Mouse (Mus musculus): ENCODE measurements at regions not wholly inside any gene's neighbourhood (a gene's known extent, or its start where the extent isn't known, plus 50 kb on each side); places are given as distances from the start of the nearest gene placed in this dataset.

DNA sequence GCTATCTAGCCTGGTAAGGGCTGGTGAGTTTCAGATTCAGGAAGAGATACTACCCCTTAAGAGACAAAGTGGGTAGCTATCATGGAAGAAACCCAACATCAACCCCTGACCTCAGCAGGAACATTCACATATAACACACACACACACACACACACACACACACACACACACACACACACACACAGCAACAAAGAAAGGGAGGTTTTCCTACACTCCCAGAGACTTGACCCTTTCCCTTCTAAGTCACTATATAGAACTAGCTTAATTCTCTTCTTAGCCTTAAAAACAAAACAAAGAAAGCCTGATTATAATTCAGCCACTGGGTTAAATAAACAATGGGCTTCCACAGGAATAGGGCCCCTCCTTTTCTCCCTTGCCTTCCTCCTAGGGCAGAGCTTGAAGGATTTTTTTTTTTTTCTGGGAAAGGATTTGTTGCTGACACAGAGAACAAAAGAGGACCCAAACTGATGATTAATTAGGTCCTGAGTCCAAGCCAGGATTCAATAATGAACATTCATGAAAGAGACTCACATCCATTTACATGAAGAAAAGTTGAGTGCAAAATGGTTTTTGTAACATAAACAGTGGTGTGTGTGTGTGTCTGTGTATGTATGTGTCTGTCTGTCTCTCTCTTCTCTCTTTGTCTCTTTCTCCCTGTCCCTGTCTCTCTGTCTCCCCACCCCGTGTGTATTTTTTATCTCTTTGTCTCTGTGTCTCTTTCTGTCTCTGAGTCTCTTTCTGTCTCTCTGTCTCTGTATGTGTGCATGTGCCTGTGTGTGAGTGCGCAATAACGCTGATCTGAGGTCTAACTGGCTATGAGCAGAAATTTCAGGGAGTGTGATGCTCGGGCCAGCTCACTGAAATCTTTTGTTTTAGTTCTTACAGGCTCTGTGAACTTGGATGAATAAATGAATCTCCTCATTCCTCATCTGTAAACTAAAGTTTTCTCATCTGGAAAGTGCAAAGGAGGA is 108.3 kb upstream of the Spdl1 start:
- no peaks in the 10 kb centered on the region for H3K27me3 ChIP-seq (replicated peaks; ENCODE audit: control insufficient read depth, insufficient read depth, low read length)
- WGBS, result 68% methylated on average over 4 of the region's 4 CpGs
- 0 out of 2 replicates have a peak, but pooled peaks cover 3% of the 10 kb centered on the region for H3K4me1 ChIP-seq (replicated peaks; ENCODE audit: control insufficient read depth, insufficient read depth, low read length)
- H3K9me3 ChIP-seq (ENCODE audit: control insufficient read depth, low read length), result no peaks in the 10 kb centered on the region
- H3K9ac ChIP-seq (ENCODE audit: low read length), result no peak overlapping the region
- no peak for ATAC-seq (replicated peaks; ENCODE audit: low FRiP score, low TSS enrichment, low read depth)
- H3K4me2 ChIP-seq (ENCODE audit: low read length), result no peak overlapping the region
- H3K36me3 ChIP-seq (ENCODE audit: control insufficient read depth, insufficient read depth, low read length), result no peaks in the 10 kb centered on the region
- H3K27ac ChIP-seq (ENCODE audit: low read depth), result no peak overlapping the region
- no peak overlapping the region for H3K4me3 ChIP-seq (ENCODE audit: low read depth, low read length)
- DNase-seq (ENCODE audit: low spot score), result no peak

DNA sequence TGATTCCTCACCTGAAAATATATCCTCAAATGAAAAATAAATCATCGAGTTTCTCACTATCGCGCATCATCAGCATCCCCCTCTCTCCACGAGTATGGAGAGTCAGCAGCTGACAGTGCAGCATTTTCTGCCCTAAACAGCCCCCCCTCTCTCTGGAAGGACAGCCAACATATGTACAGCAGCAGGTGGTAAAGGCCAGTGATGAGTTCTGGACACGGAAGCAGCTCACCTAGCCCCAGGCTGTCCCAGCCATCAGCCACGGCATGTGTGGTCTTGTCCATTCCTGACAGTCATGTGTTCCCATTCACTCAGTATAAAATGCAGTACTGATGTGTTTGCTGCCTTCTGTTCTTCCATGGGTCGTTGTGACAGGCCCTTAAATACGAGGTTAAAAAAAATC is 106.7 kb upstream of the Spdl1 start:
- DNase-seq (ENCODE audit: low spot score) (no peak), ATAC-seq (replicated peaks; ENCODE audit: low FRiP score, low TSS enrichment, low read depth) (no peak)
- Histone ChIP-seq H3K9me3 (ENCODE audit: control insufficient read depth, low read length) (no peaks in the 10 kb centered on the region), H3K4me3 (ENCODE audit: low read depth, low read length) (no peak overlapping the region), H3K4me2 (ENCODE audit: low read length) (no peak overlapping the region), H3K4me1 (replicated peaks; ENCODE audit: control insufficient read depth, insufficient read depth, low read length) (0 out of 2 replicates have a peak, but pooled peaks cover 3% of the 10 kb centered on the region), H3K27ac (ENCODE audit: low read depth) (no peak overlapping the region), H3K9ac (ENCODE audit: low read length) (no peak overlapping the region), H3K36me3 (ENCODE audit: control insufficient read depth, insufficient read depth, low read length) (no peaks in the 10 kb centered on the region), H3K27me3 (replicated peaks; ENCODE audit: control insufficient read depth, insufficient read depth, low read length) (no peaks in the 10 kb centered on the region)
- 85% methylated on average over 8 of the region's 8 CpGs for WGBS

DNA sequence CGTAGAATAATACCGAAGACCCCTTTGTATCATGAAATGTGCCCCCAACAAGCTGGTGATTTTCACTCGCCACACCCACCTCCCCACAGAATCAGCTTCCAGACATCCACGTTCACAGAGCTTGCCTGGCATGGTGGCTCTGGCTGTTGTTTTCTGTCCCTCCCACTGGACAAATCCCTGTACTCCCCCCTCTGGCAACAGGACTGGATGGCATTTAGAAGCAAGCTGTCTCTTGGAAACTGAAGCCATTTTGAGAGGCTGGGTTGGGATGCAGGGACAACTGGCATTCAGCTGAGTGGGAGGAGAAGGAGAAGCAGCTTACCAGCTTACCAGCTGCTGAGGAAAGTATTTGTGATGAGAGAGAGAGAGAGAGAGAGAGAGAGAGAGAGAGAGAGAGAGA is 105.6 kb upstream of the Spdl1 start:
- no peaks in the 10 kb centered on the region for H3K27me3 ChIP-seq (replicated peaks; ENCODE audit: control insufficient read depth, insufficient read depth, low read length)
- H3K4me1 ChIP-seq (replicated peaks; ENCODE audit: control insufficient read depth, insufficient read depth, low read length), result 0 out of 2 replicates have a peak, but pooled peaks cover 3% of the 10 kb centered on the region
- ATAC-seq (replicated peaks; ENCODE audit: low FRiP score, low TSS enrichment, low read depth) (no peak), DNase-seq (ENCODE audit: low spot score) (no peak)
- H3K4me2 ChIP-seq (ENCODE audit: low read length), result no peak overlapping the region
- H3K27ac ChIP-seq (ENCODE audit: low read depth), result no peak overlapping the region
- H3K9ac ChIP-seq (ENCODE audit: low read length), result no peak overlapping the region
- 85% methylated on average over 4 of the region's 4 CpGs for whole genome bisulfite sequencing
- H3K9me3 ChIP-seq (ENCODE audit: control insufficient read depth, low read length), result no peaks in the 10 kb centered on the region
- H3K4me3 ChIP-seq (ENCODE audit: low read depth, low read length), result no peak overlapping the region
- no peaks in the 10 kb centered on the region for H3K36me3 ChIP-seq (ENCODE audit: control insufficient read depth, insufficient read depth, low read length)

DNA sequence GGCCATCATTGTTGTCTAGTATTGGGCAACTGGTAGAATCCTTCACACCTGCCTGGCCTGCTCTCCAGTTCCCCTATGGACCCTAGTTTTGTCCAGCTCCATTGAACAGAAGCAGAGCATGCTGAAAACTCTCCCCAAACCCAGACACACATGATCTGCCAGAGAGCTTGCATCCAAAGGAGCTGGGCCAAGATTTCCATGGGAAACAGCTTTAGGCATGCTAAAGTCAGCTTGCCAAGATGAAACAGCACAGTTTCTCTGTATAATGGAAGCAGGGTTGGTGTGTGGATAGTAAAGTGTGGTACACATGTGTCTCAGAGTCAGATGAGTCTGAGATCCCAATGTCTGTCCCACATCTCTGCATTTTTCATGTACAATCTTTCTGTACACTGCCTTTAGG is 98.8 kb upstream of the Spdl1 start:
- H3K4me1 ChIP-seq (replicated peaks; ENCODE audit: control insufficient read depth, insufficient read depth, low read length), result no peaks in the 10 kb centered on the region
- H3K27me3 ChIP-seq (replicated peaks; ENCODE audit: control insufficient read depth, insufficient read depth, low read length), result no peaks in the 10 kb centered on the region
- no peaks in the 10 kb centered on the region for H3K9me3 ChIP-seq (ENCODE audit: control insufficient read depth, low read length)
- H3K27ac ChIP-seq (ENCODE audit: low read depth), result no peak overlapping the region
- H3K4me3 ChIP-seq (ENCODE audit: low read depth, low read length), result no peak overlapping the region
- H3K36me3 ChIP-seq (ENCODE audit: control insufficient read depth, insufficient read depth, low read length), result no peaks in the 10 kb centered on the region
- no peak for DNase-seq (ENCODE audit: low spot score)
- H3K9ac ChIP-seq (ENCODE audit: low read length), result no peak overlapping the region
- H3K4me2 ChIP-seq (ENCODE audit: low read length), result no peak overlapping the region
- no peak for ATAC-seq (replicated peaks; ENCODE audit: low FRiP score, low TSS enrichment, low read depth)

DNA sequence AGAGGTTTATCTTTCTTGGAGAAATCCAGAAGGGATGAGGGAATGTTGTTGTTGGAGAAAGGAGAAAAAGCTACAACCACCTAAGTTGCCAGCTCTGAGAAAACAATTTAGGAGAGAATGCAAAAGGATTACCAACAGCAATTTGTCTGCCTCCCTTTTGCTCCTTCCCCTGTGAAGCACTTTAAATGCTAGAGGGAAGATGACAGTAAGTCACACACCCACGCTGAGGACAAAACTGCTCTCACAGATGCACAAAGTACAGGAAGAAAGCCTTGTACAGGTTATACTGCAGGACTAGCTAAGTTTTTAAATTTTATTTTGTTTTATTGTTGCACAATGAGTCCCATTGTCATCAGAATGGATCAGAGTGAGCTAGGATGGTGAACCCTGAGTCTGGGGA is 83.7 kb upstream of the Spdl1 start:
- no peaks in the 10 kb centered on the region for H3K36me3 ChIP-seq (ENCODE audit: control insufficient read depth, insufficient read depth, low read length)
- no peak overlapping the region for H3K4me2 ChIP-seq (ENCODE audit: low read length)
- H3K27me3 ChIP-seq (replicated peaks; ENCODE audit: control insufficient read depth, insufficient read depth, low read length), result 0 out of 2 replicates have a peak, but pooled peaks cover 4% of the 10 kb centered on the region
- no peak overlapping the region for H3K27ac ChIP-seq (ENCODE audit: low read depth)
- WGBS, result 65% methylated on average over 1 of the region's 1 CpGs
- DNase-seq (ENCODE audit: low spot score), result no peak
- H3K4me1 ChIP-seq (replicated peaks; ENCODE audit: control insufficient read depth, insufficient read depth, low read length), result no peaks in the 10 kb centered on the region
- no peak overlapping the region for H3K4me3 ChIP-seq (ENCODE audit: low read depth, low read length)
- no peak for ATAC-seq (replicated peaks; ENCODE audit: low FRiP score, low TSS enrichment, low read depth)
- no peaks in the 10 kb centered on the region for H3K9me3 ChIP-seq (ENCODE audit: control insufficient read depth, low read length)
- H3K9ac ChIP-seq (ENCODE audit: low read length), result no peak overlapping the region

DNA sequence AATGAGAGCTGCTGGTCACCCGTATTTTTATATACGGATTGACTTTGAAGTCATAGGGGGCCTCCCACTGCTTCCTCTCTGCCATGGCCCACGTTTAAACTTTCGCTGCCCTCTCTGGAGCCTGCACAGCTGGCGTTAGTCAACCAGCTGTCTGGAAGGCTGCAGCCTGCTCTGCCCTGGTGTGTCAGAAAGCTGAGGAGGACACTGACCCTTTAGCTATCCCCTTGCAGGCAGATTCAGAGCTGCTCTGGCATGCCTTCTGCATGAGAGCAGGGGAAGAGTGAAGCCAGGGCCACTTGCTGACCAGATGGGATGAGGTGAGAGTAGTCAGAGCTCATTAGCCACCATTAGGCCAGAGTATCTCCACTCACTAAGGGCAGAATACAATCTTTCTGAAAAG is 76.4 kb upstream of the Spdl1 start:
- ATAC-seq (replicated peaks; ENCODE audit: low FRiP score, low TSS enrichment, low read depth) (no peak), DNase-seq (ENCODE audit: low spot score) (no peak)
- Histone ChIP-seq H3K27me3 (replicated peaks; ENCODE audit: control insufficient read depth, insufficient read depth, low read length) (no peaks in the 10 kb centered on the region), H3K4me2 (ENCODE audit: low read length) (no peak overlapping the region), H3K36me3 (ENCODE audit: control insufficient read depth, insufficient read depth, low read length) (no peaks in the 10 kb centered on the region), H3K4me1 (replicated peaks; ENCODE audit: control insufficient read depth, insufficient read depth, low read length) (peaks cover 7% of the 10 kb centered on the region; the same call in 1 of the 2 replicates), H3K27ac (ENCODE audit: low read depth) (no peak overlapping the region), H3K9ac (ENCODE audit: low read length) (no peak overlapping the region), H3K9me3 (ENCODE audit: control insufficient read depth, low read length) (no peaks in the 10 kb centered on the region), H3K4me3 (ENCODE audit: low read depth, low read length) (no peak overlapping the region)
- 22% methylated on average over 5 of the region's 5 CpGs for WGBS

DNA sequence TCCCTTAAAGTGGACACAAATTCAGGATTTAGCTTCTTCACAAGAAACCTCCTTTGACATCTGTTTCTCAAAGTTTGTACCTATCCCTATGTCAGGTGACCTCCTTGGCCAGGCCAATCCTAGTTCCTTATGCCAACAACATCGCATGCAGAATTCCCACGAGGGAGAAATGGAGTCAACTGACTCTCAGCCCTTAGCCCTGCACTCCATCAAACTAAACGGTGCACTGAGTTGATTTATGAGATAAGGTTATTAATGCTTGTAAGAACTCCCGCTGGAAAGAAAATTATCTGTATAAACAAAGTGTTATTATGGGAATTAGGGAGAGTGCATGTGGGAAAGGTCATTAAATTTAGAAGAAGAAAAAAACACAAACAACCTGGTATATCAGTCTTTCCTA is 70.8 kb upstream of the Spdl1 start:
- Histone ChIP-seq H3K9me3 (ENCODE audit: control insufficient read depth, low read length) (no peaks in the 10 kb centered on the region), H3K27ac (ENCODE audit: low read depth) (no peak overlapping the region), H3K4me1 (replicated peaks; ENCODE audit: control insufficient read depth, insufficient read depth, low read length) (no peaks in the 10 kb centered on the region), H3K27me3 (replicated peaks; ENCODE audit: control insufficient read depth, insufficient read depth, low read length) (no peaks in the 10 kb centered on the region), H3K4me3 (ENCODE audit: low read depth, low read length) (no peak overlapping the region), H3K9ac (ENCODE audit: low read length) (no peak overlapping the region), H3K36me3 (ENCODE audit: control insufficient read depth, insufficient read depth, low read length) (no peaks in the 10 kb centered on the region), H3K4me2 (ENCODE audit: low read length) (no peak overlapping the region)
- WGBS, result 25% methylated on average over 4 of the region's 4 CpGs
- ATAC-seq (replicated peaks; ENCODE audit: low FRiP score, low TSS enrichment, low read depth) (no peak), DNase-seq (ENCODE audit: low spot score) (no peak)

DNA sequence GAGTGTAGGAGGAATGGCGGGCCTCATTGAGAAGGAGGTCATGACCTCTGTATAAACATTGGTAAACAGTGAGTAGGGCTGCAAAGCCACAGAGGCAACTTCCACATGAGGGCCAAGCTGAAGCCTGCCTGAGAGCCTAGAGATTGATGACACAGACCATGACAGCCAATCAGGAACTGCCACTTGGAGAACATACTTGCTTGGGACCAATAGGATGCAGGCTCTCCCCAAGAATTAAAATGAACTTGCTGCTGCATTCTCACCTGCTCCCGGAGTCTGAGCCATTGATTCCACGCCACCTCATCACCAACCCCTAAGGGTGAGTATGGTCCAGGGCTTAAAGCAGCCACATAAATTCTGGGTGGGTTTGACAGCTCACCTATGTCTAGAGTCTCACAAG is 66.0 kb upstream of the Spdl1 start:
- H3K27me3 ChIP-seq (replicated peaks; ENCODE audit: control insufficient read depth, insufficient read depth, low read length), result no peaks in the 10 kb centered on the region
- H3K9me3 ChIP-seq (ENCODE audit: control insufficient read depth, low read length), result no peaks in the 10 kb centered on the region
- ATAC-seq (replicated peaks; ENCODE audit: low FRiP score, low TSS enrichment, low read depth), result no peak
- no peak overlapping the region for H3K27ac ChIP-seq (ENCODE audit: low read depth)
- H3K4me3 ChIP-seq (ENCODE audit: low read depth, low read length), result no peak overlapping the region
- no peak overlapping the region for H3K4me2 ChIP-seq (ENCODE audit: low read length)
- H3K9ac ChIP-seq (ENCODE audit: low read length), result no peak overlapping the region
- H3K36me3 ChIP-seq (ENCODE audit: control insufficient read depth, insufficient read depth, low read length), result no peaks in the 10 kb centered on the region
- no peak for DNase-seq (ENCODE audit: low spot score)
- no peaks in the 10 kb centered on the region for H3K4me1 ChIP-seq (replicated peaks; ENCODE audit: control insufficient read depth, insufficient read depth, low read length)
- WGBS, result 36% methylated on average over 3 of the region's 3 CpGs

DNA sequence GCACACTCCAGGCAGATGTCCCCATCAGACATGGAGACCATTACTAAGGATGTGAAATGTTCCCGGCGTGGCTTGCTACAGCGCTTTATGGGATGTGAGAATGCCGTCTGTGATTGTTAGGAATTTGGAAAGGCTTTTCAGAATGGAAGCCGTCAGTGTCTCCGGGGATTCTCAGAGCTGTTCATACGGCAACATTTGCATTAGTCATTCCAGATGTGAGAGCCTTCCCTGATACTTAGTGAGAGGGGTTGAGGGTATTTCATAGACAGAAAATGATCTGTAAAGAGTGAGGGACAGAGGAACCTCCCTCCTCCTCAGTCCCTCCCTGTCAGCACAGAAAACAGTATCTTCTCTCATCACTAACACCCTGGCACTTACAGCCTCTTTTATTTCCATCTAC is 62.2 kb upstream of the Spdl1 start:
- Histone ChIP-seq H3K9me3 (ENCODE audit: control insufficient read depth, low read length) (no peaks in the 10 kb centered on the region), H3K27ac (ENCODE audit: low read depth) (no peak overlapping the region), H3K4me3 (ENCODE audit: low read depth, low read length) (no peak overlapping the region), H3K27me3 (replicated peaks; ENCODE audit: control insufficient read depth, insufficient read depth, low read length) (no peaks in the 10 kb centered on the region), H3K9ac (ENCODE audit: low read length) (no peak overlapping the region), H3K4me1 (replicated peaks; ENCODE audit: control insufficient read depth, insufficient read depth, low read length) (no peaks in the 10 kb centered on the region), H3K36me3 (ENCODE audit: control insufficient read depth, insufficient read depth, low read length) (no peaks in the 10 kb centered on the region), H3K4me2 (ENCODE audit: low read length) (no peak overlapping the region)
- WGBS, result 61% methylated on average over 7 of the region's 7 CpGs
- DNase-seq (ENCODE audit: low spot score), result no peak
- no peak for ATAC-seq (replicated peaks; ENCODE audit: low FRiP score, low TSS enrichment, low read depth)
